Comparison of ENCODE assay signal across 9 mouse cellular contexts in genomic region chr1:58956229-58956628, GRCm38 (mm10). TPM values are rescaled to one million over a fixed set of nuclear protein-coding genes. Genes with fewer than 3 reads are reported as not detected.
DNase-seq lines count a peak whose midpoint lies in the region; ATAC-seq lines count a peak whose summit lies in the region.
"Had no signal": no experiment of that assay in that cellular context is flagged by ENCODE, and none has a peak within 500 bp of the region (broad histone marks: within the 10 kb centered on the region; RNA-seq: fewer than 3 reads in every experiment).

No protein-coding gene starts in this region.

- H3K27ac ChIP-seq in forebrain, embryonic 13.5 days, result no peak overlapping the region
- H3K27ac ChIP-seq: limb, embryonic 15.5 days had no signal

- WGBS in forebrain, embryonic 13.5 days, result 90% methylated on average over 9 of the region's 9 CpGs

- no peak overlapping the region for H3K9ac ChIP-seq in forebrain, embryonic 13.5 days
- H3K9ac ChIP-seq: limb, embryonic 15.5 days had no signal

- H3K4me2 ChIP-seq in forebrain, embryonic 13.5 days, result no peak overlapping the region
- H3K4me2 ChIP-seq: limb, embryonic 15.5 days had no signal

- no peaks in the 10 kb centered on the region for H3K36me3 ChIP-seq in forebrain, embryonic 13.5 days (ENCODE audit: poor library complexity, severe bottlenecking)
- H3K36me3 ChIP-seq: limb, embryonic 15.5 days had no signal

- ATAC-seq in forebrain, embryonic 13.5 days, result no peak

- 0 out of 2 replicates have a peak, but pooled peaks cover 8% of the 10 kb centered on the region for H3K4me1 ChIP-seq in forebrain, embryonic 13.5 days

- H3K27me3 ChIP-seq in forebrain, embryonic 13.5 days, result no peaks in the 10 kb centered on the region
- H3K27me3 ChIP-seq: limb, embryonic 15.5 days had no signal

- H3K4me3 ChIP-seq in forebrain, embryonic 13.5 days, result no peak overlapping the region
- H3K4me3 ChIP-seq: limb, embryonic 15.5 days had no signal

- DNase-seq in spleen, adult 18-20 months, result peak; percentile 40 to 49
- DNase-seq in spleen, adult 12 weeks (ENCODE audit: low spot score), result no peak
- DNase-seq in kidney, postnatal 10 days, result peak; percentile 55
- DNase-seq in lung, postnatal 4 days, result peak; percentile 59 to 67
- DNase-seq in right cerebral cortex, postnatal 25 days, result no peak
- DNase-seq in right cerebral cortex, postnatal 4 days, result no peak
- no peak for DNase-seq in cerebellum, adult 8-10 months

- H3K9me3 ChIP-seq in forebrain, embryonic 13.5 days (replicated peaks), result no peaks in the 10 kb centered on the region
- H3K9me3 ChIP-seq: limb, embryonic 15.5 days had no signal

RNA-seq across cellular contexts. Expression of gene Trak2, which starts 17.0 kb away (rescaled TPM):
- polyA plus RNA-seq in forebrain, embryonic 13.5 days (2015; fragmentation: Nextera tagmentation; extraction: Ambion mirVana), result 15.6 and 17.1 TPM in 2 replicates

RNA-seq across cellular contexts. Expression of gene Stradb, which starts 17.1 kb away (rescaled TPM):
- 62.7 and 63.0 TPM in 2 replicates for polyA plus RNA-seq in forebrain, embryonic 13.5 days (2015; fragmentation: Nextera tagmentation; extraction: Ambion mirVana)

Comparison
In these comparisons a context has a peak if more than half of its experiments do, and no peak if none do; other contexts are left out.
1. DNase-seq: peak in spleen, adult 18-20 months (2 of 2), kidney, postnatal 10 days (single experiment) and lung, postnatal 4 days (2 of 2); none in spleen, adult 12 weeks (single experiment), right cerebral cortex, postnatal 25 days (single experiment), right cerebral cortex, postnatal 4 days (single experiment) and cerebellum, adult 8-10 months (single experiment).